Mouse (Mus musculus): ENCODE results near the gene Nol11.
"Not testable (repeated sequence)": the region's sequence is repeated elsewhere in the genome, so short reads cannot be mapped to it uniquely, and the experiment has no call there.

The Nol11 gene

GRCm38 (mm10) chr11:107155292-107155691 is 33.9 kb downstream of the Nol11 start:
- DNase-seq (ENCODE audit: low read depth, low spot score), result peak; percentile 34

GRCm38 (mm10) chr11:107154431-107154830 is 34.8 kb downstream of the Nol11 start:
- DNase-seq (ENCODE audit: low read depth, low spot score), result no peak

DNA sequence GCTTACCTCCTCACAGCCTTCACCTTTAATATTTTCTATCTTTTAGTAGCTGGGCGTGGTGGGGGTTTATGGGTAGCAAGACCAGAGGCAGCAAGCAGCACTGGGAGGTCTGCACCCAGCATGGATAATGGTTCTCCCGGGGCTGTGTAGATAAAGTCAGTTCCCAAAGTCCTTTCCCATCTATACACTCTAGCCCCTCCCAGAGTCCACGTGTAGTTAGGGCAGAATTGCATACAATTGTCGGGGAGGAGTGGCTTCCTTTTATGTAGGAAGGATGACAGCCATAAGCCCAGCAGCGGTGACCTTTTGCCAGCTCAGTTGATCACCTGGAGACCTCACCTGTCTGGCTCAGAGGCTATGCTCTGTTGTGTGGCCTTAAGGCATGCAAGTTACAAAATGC is 35.5 kb downstream of the Nol11 start:
- no peak for DNase-seq (ENCODE audit: low read depth, low spot score)

DNA sequence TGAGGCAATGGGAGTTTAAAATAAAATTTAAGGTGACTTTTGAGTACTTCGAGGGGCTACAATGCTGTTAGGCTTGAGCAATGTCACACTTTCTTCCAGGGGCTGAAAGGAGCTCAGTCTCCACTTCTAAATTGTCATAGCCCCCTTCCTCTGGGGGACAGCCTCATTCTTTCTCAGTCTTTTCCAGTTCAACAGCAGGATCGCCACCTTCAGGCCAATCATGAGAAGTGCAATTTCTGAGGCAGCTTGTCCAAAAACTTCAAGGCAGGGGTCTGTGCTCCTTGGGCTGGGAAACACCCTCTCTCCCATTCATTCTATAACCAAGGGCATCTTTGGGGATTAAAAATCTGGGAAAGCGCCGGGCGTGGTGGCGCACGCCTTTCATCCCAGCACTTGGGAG is 37.4 kb downstream of the Nol11 start:
- DNase-seq (ENCODE audit: low read depth, low spot score), result peak; percentile 69

DNA sequence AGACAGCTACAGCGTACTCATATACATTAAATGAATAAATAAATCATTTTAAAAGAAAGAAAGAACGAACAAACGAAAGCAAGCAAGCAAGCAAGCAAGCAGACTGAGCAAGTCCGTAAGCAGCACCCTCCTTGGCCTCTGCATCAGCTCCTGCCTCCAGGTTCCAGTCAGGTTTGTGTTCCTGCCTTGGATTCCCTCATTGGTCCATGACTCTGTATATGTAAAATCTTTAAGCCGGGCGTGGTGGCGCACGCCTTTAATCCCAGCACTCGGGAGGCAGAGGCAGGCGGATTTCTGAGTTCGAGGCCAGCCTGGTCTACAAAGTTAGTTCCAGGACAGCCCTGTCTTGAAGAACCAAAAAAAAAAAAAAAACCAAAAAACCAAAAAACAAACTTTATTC is 45.2 kb downstream of the Nol11 start:
- not testable (repeated sequence) for DNase-seq (ENCODE audit: low read depth, low spot score)

- peak; percentile 95 for DNase-seq (ENCODE audit: low read depth, low spot score)
These were observed 46.8 kb downstream of the Nol11 start for GRCm38 (mm10) chr11:107142382-107142781.

GRCm38 (mm10) chr11:107140756-107141155 is 48.4 kb downstream of the Nol11 start:
- DNase-seq (ENCODE audit: low read depth, low spot score), result peak; percentile 97

DNA sequence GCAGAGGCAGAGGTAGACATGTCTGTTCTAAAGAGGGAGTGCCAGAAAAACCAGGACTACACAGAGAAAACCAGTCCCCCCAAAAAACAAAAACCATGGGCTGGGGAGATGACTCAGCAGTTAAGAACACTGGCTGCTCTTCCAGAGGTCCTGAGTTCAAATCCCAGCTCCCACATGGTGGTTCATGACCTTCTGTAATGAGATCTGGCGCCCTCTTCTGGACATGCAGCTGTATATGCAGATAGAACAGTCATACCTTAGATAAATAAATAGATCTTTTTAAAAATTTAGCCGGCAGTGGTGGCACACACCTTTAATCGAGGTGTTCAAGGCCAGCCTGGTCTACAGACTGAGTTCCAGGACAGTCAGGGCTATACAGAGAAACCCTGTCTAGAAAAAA is 50.5 kb downstream of the Nol11 start:
- peak; percentile 73 for DNase-seq (ENCODE audit: low read depth, low spot score)

- no peak for DNase-seq (ENCODE audit: low read depth, low spot score)
These were observed 51.6 kb downstream of the Nol11 start for GRCm38 (mm10) chr11:107137593-107137992.

DNA sequence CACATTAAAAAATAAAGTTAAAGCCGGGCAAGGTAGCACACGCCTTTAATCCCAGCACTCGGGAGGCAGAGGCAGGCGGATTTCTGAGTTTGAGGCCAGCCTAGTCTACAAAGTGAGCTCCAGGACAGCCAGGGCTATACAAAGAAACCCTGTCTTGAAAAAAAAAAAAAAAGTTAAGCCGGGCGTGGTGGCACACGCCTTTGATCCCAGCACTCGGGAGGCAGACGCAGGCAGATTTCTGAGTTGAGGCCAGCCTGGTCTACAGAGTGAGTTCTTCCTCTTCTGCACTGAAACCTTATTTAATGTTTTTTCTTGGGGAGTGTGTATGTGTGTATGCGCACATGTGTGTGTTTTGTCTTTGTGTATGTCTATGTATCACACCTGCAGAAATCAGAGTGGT is 52.7 kb downstream of the Nol11 start:
- not testable (repeated sequence) for DNase-seq (ENCODE audit: low read depth, low spot score)

GRCm38 (mm10) chr11:107135741-107136140 is 53.4 kb downstream of the Nol11 start:
- peak; percentile 71 for DNase-seq (ENCODE audit: low read depth, low spot score)

DNA sequence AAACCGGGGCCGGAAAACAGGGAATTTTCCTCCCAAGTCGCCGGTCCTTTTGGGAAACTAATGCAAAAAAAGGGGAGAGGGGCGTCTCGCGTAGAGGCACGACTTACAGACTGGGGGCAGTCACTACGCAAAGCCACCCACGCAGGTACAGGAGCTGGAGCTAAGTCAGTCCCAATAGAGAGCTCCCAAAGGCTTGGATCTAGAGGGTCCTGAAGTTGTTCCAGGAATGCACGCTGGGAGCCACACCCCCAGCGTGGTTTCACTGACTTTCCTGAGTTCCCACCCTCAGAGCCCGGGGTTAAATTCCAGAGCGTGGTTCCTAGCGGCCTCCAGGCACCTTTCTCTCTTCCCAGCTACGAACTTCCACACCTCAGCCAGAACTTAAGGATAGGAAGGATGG is 56.8 kb downstream of the Nol11 start:
- DNase-seq (ENCODE audit: low read depth, low spot score), result no peak

- DNase-seq (ENCODE audit: low read depth, low spot score), result peak; percentile 90
These were observed 57.3 kb downstream of the Nol11 start, which contains the start of gene Bptf for GRCm38 (mm10) chr11:107131749-107132421. Bptf (minus strand) TSS chr11:107132127.

GRCm38 (mm10) chr11:107130879-107131748 is 58.1 kb downstream of the Nol11 start:
- peak; percentile 75 for DNase-seq (ENCODE audit: low read depth, low spot score)

- peak; percentile 69 for DNase-seq (ENCODE audit: low read depth, low spot score)
These were observed 58.9 kb downstream of the Nol11 start for GRCm38 (mm10) chr11:107130221-107130788.

- peak; percentile 58 for DNase-seq (ENCODE audit: low read depth, low spot score)
These were observed 59.5 kb downstream of the Nol11 start for GRCm38 (mm10) chr11:107129641-107130040.

GRCm38 (mm10) chr11:107126716-107127115 is 62.5 kb downstream of the Nol11 start:
- DNase-seq (ENCODE audit: low read depth, low spot score), result not testable (repeated sequence)

- no peak for DNase-seq (ENCODE audit: low read depth, low spot score)
These were observed 64.2 kb downstream of the Nol11 start for GRCm38 (mm10) chr11:107125011-107125410.

DNA sequence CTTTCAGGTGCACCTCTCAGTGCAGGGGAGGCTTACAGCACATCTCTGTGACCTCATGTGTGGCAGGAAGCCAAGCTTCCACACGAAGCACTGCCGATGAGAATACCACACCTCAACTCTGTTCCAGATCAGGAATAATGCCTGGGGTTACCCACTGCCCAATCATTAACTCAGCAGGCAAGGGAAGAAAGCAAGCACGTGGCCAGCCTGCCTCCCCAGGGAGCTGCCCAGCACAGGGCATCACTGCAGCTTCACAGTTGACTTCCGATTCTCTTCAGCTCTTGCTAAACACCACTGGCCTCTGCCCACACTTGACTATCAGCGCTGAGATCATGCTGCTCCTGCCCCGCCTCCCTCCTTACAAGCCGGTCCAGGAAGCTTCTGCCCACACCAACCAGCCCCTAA is 64.9 kb downstream of the Nol11 start:
- DNase-seq (ENCODE audit: low read depth, low spot score), result no peak

DNA sequence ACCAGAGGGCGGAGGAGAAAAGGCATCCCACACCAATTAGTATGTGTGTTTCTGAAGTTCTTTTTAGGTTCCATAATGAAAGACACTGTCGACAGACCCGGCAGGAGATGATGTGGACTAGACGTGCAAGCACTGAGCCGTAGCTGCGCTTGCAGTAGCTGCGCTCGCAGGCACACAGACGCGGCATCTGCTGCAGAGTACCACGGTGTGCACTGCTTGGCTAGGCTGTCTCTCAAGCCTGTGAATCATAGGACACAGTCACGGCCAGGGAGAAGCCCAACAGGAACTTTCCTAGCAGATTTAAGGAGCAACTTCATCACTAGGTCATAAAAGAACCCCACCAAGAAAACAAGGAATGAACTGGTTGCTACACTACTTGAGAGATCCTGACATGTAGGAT is 71.4 kb downstream of the Nol11 start:
- DNase-seq (ENCODE audit: low read depth, low spot score), result no peak
